Mouse (Mus musculus): Measurements from ENCODE around the gene Celsr1. TPM values are rescaled to one million over a fixed set of nuclear protein-coding genes. Genes with fewer than 3 reads are reported as not detected.
A peak's percentile ranks its signal among the peaks of the same experiment; 100 is the strongest.
"Not testable (repeated sequence)": the region's sequence is repeated elsewhere in the genome, so short reads cannot be mapped to it uniquely, and the experiment has no call there.

Celsr1 gene
- total RNA-seq, 1 experiment from 2014 or later = 4.6 TPM

- no peak for DNase-seq
Observed at GRCm38 (mm10) chr15:86064850-86065229, 31.3 kb upstream of the Celsr1 start.

DNA sequence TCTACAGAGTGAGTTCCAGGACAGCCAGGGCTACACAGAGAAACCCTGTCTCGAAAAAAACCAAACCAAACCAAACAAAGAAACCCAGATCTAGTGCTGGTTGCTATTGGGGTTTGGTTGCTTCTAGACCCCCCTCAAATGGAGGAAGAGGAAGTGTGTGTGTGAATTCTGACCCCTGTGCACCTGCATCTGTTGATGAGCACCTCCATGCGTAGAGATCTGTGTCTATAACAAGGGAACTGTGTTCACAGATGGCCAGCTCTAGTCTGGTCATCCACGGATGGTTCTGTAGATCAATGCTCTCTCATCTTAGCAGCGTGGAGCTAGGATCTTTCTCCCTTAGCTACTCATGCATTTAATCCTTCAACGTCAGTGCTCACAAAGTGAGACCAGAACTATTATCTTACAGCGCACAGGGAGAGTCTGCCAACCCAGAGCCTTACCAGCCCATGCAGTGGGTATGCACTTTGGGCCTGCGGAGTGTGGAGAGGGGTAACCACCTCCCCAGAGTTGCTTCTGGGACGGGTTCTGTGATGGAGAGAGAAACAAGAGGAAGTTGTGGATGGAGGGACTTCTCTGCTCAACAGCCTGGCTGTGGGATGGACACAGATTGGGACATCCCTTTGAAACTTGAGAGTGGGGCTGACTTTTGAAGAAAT is 30.7 kb upstream of the Celsr1 start:
- DNase-seq = no peak

GRCm38 (mm10) chr15:86061848-86062481 is 28.4 kb upstream of the Celsr1 start:
- no peak for DNase-seq

DNA sequence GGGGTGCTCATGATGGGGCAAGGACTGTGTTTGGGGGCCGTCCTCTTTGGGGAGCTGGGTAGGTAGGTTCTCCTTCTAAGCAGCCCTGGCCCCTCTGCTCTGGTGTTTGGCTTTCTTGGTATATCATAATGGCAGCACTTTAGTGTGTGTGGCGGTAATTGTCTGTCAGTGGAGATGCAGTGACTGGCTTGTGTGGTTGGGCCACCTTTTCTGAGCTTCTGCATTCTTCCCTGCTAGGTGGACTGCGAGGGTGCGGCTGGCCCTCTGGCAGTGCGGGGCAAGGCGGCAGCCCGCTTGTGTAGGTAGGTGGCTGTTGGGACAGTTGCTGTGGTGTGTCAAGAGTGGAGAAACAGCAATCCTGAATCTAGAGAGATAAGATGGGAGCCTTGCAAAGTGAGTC is 27.6 kb upstream of the Celsr1 start:
- DNase-seq = no peak

DNA sequence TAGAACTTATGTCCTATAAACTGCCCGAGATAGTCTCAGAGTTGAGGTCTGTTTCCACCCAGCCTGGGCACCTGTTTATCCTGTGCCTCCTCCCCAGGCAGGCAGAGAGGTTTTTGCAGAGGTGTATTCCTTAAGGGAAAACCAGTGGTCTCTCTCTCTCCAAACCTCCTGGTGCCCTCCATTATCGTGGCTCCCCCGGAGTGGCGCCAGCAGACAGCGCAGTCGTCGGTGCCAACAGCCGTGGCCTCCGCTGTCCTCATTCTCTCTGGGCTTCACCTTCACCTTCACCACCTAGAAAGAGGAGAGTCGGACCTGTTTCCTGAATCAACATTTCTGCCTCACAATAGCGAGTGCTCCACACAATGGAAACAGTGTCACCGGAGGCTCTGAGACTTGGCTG is 27.0 kb upstream of the Celsr1 start:
- DNase-seq = no peak

GRCm38 (mm10) chr15:86059835-86060380 is 26.3 kb upstream of the Celsr1 start:
- DNase-seq = no peak

DNA sequence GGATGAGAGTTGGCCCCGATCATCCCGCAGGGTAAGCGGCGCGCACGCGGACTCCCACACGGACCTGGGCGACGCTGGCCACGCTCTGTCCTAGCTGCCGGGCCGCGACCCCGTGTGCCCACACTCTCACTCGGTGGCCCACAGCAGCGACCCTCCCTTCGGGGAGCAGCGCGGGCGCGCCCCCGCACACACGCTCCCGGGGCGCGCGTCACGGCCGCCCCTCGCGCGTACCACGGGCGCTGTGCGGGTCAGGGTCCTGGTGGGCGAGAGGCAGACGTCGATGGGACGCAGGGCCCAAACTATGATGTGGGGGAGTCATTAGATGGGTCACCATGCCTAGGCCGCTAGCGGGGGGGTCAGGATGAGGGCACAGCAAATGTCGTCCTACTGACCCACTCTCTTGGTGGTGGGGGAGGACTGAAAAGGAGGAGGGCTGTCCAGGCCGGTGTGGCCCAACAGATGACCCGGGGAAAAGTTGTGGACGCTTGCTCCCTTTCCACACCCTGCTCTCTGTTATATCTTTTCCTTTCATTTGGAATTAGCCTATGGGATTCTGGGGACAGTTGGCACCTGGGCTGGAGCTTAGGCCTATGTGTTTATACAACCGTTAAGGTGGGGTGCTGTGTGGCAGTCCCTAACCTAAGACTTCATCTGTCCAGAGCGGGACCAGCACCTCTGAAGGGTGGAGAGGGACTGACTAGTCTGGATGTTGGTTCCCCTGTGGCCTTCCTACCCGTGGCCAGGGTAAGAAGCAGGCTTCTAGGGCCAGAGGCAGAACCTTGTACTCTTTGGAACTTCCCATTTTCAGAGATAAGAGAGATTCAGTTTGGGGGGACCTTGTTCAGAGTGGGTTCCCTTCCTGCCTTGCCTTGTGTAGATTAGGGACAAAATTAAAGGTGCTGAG is 25.6 kb upstream of the Celsr1 start:
- peak; percentile 61 for DNase-seq

GRCm38 (mm10) chr15:86058394-86058915 is 24.9 kb upstream of the Celsr1 start:
- DNase-seq = peak; percentile 93

DNA sequence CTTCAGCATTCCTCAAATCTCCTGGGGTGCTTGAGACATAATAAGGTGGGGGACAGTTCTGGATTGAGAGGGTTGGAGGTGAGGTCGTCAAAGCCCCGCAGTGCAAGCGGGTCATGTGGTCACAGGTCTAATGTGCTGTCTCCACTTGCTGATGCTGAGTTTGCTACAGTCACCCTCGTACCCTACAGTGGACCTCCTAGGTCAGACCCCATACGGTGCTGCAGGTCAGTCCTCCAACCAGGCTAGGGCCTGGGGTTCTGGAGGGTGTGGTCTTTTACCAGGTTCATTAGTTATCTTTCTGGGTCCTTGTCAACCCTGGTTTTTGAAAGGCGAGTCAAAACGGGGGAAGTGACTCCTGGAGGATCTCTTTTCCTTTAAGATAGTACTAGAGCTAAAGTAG is 24.3 kb upstream of the Celsr1 start:
- no peak for DNase-seq

DNA sequence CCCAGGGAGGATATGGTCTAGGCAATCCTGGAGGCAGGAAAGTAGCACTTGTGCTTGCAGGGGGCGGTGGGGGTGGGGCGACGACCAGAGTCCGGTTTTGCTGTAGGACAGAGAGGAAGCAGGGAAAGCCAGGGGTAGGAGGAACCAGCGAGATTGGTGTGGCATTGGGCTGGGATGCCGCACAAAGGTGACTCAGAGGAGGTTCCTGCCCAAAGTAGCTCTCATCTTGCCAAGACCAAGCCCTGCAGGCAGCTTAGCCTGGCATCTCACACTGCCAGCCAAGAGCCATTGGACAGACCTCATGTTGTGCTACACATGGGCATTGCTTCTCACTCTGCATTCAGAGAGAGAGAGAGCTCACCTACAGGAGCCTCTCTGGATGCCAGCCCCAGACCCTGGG is 23.8 kb upstream of the Celsr1 start, which contains the start of gene Gramd4:
Gene Gramd4, plus strand, starts transcription at position 283 of the 400 bp plus-strand sequence.
- DNase-seq = peak; percentile 75

DNA sequence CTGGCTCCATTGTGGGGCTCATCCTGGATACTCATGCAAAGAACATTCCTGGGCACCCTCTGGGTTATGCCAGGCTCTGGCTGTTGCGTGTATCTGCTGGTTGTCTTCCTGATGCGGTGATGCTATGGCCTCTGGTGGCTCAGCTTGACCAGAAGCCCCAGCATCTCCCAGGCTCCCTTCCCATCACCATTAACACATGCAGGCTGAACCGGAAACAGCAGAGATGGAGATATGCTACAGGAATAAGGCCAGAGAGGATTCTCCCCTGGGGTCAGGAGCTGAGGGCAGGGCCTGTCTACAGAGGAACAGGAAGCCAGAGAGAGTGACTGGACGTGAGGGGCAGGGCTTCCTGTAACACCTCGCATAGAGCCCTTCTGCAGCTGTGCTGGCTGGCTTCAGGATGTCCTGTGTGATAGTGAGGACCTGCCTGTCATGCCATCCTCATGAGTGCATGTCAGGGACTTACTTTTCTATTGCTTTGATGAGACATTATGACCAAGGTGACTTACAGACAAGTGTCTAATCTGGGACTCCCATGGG is 22.7 kb upstream of the Celsr1 start:
- peak; percentile 42 for DNase-seq

- not testable (repeated sequence) for DNase-seq
Observed at GRCm38 (mm10) chr15:86054861-86055260, 21.3 kb upstream of the Celsr1 start.

- peak; percentile 84 for DNase-seq
Observed at GRCm38 (mm10) chr15:86053890-86054536, 20.4 kb upstream of the Celsr1 start.

DNA sequence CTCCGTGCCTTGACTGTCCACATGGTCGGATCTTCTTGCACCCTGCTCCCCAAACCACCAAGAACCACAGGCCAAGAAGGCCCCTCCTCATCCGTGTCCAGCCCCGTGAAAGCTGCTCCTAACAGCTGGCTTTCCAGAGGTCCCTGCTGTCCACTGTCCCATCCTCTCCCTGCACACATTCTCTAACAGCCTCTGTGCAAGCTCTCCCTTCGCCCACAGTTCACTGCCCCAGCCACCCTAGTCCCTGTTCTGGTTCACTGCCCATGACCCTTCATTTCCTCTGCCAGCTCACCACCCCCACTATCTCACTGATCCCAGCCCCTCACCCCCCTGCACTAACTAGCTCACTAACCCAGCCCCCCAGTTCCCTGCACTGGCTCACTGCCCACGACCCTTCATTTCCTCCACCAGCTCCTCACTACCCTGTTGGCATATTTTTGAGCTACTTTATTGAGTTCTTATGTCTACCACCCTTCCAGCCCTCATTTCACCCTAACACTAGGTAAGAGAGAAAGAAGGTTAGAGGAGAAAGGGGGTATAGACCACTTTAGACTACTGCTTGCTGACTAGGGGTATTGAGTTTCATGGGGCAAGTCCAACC is 18.4 kb upstream of the Celsr1 start:
- DNase-seq = no peak

GRCm38 (mm10) chr15:86051152-86051551 is 17.6 kb upstream of the Celsr1 start:
- DNase-seq = no peak

GRCm38 (mm10) chr15:86050170-86050743 is 16.7 kb upstream of the Celsr1 start:
- no peak for DNase-seq

GRCm38 (mm10) chr15:86049510-86049909 is 15.9 kb upstream of the Celsr1 start:
- DNase-seq = no peak

DNA sequence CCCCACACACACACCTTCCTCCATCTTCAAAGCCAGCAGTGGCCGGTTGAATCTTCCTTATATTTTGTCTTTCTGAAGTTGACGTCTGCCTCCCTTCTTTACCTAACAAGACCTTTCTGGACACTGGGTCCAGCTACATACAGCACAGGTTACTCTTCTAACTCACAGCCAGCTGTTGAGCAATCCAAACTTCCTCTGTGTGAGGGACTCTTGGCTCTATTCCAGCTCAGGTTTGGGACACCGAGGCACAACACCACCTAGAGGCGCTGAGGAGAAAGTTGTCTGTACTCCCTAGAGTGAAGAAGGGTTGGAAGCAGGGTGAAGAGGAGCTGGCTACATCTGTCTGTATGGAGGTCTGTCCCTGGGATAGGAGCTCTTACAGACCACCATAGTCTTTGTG is 8.8 kb upstream of the Celsr1 start:
- DNase-seq = no peak

GRCm38 (mm10) chr15:86041421-86041820 is 7.8 kb upstream of the Celsr1 start:
- peak; percentile 71 for DNase-seq

GRCm38 (mm10) chr15:86038802-86039201 is 5.2 kb upstream of the Celsr1 start:
- peak; percentile 83 for DNase-seq

GRCm38 (mm10) chr15:86035913-86036312 is 2.3 kb upstream of the Celsr1 start:
- DNase-seq = no peak
